Mouse (Mus musculus) embryo, embryonic 10.5 days (tissue): ENCODE measurements around the gene Cxcl17.
"Not testable (repeated sequence)": the region's sequence is repeated elsewhere in the genome, so short reads cannot be mapped to it uniquely, and the experiment has no call there.

Experiments used
- DNase-seq: peaks from one replicate; pipeline ENCODE4 v3.0.0-alpha.2; 2015; ENCODE audit warnings: low spot score

Gene Cxcl17

DNA sequence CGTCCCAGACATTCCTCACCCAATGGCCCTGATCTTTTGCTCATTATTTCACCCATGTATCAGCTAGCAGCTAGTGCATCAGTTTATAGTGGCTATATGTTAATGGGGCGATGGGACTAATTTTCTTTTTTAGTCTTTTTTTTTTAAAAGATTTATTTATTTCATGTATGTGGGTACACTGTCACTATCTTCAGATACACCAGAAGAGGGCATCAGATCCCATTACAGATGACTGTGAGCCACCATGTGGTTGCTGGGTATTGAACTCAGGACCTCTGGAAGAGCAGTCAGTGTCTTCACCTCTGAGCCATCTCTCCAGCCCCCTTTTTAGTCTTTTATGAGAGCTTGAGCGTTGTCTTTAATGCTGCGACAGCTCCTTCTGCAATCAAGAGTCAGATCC lies 13.7 kb upstream of the Cxcl17 start:
- not testable (repeated sequence) for DNase-seq

DNA sequence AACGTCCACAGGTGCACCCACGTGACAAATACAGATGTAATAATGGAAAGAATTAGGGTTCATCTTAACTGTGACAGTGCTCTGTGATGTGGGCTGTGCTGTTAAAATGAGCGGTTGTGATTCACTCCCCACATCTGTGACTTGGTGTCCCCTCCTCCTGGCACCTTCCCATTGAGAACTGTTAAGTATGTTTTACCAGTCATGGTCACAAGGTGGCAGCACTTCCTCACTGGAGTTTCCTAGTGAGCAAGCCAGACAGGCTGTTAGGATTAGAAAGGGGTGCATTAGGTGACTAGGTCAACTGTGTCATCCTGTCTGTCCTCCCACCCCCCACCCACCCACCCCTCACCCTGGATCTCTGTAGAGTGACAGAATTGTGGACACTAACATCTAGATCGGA lies 11.7 kb upstream of the Cxcl17 start:
- DNase-seq = peak; percentile 94

DNA sequence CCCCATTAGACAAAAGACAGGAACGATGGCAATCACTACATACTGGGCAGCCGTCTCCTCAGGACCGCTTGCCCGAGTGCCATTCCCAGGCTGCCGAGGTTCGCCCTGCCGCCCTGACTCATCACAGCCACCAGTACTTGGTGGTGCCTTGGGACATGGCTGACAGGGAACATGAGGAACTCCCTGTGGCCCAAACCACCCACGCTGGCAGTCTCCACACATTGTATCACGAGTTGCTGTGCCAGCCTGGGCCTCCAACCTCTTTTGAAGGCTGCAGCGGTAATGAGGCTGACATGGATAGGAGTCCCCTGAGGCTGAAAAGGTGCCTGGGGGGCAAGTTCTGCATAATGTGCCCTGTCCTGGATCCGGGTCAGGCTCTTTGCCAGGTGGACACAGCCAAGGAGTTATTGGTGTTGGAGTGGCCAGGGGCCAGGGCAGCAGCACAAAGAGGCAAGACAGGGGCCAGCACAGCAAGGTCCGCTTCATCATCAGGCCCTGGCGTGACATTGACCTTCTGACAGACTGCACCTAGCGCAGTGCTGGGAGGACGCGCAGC lies 9.7 kb upstream of the Cxcl17 start:
- no peak for DNase-seq

DNA sequence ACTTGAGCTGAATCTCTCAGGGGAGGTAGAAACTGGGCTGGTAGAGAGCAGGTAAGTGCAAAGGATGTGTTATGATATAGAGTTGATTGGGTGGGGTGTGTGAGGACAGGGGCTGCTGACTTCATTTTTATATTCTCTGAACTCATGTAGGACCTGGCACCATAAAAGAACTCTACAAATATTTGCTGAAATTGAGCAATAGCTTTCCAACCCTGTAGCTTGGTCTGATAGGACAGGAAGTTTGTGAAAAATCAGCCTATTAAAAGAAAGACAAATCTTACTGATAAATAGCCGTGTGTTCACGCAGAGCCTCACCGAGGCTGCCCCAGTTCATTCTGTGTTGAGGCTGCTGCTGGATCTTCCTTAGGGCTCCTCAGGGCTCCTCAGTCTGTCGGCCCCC lies 7.3 kb upstream of the Cxcl17 start:
- DNase-seq = no peak

GRCm38 (mm10) chr7:25419536-25419935 lies 6.8 kb upstream of the Cxcl17 start:
- no peak for DNase-seq

- peak; percentile 55 for DNase-seq
Observed at GRCm38 (mm10) chr7:25417597-25417996, 4.9 kb upstream of the Cxcl17 start.

DNA sequence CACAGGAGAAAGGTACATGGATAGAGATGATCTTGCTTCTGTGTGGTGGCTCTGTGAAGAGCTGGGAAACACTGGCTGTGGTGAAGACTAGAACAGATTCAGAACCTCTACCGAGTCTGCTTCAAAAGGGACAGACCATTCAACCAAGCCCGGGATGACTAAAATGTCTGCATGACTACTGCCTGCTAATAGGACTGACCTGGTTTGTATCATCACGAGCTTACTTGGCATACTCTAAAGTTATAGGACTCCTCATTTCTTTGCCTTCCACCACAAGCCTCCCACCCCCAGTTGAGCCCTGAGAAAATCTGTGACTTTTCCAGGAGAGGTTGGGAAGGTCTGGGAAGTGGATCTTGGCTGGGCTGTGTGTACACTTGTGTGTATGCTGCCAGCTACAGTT lies 825 bp downstream of the Cxcl17 start:
- no peak for DNase-seq

- no peak for DNase-seq
Observed at GRCm38 (mm10) chr7:25410969-25411615, 1.6 kb downstream of the Cxcl17 start.

DNA sequence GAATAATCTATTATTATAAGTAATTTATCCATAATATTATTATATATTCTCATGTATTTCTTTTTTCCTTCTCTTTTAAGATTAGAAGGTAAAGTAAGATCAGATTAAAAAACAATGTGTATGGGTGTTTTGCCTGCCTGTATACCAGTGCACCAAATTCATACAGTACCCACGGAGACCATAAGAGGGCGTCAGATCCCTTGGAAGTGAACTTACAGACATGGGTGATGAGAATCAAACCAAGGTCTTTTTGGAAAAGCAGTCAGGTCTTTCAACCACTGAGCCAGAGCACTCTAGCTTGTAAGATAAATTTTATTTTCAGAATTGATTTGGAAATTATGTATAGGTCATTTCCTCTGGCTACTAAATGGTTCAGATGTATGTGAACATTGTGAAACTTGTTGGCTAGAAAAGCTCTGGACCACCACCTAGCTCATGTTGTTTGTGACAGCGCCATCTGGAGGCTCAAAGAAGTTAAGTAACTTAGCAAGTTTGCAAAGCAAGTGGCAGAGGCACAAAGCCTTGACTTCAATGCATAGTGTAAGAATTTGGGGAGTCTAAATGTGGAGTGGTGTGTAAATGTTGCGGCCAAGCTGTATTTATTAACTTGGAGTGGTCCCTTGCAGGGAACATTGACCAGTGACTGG lies 3.4 kb downstream of the Cxcl17 start:
- DNase-seq = peak; percentile 59

DNA sequence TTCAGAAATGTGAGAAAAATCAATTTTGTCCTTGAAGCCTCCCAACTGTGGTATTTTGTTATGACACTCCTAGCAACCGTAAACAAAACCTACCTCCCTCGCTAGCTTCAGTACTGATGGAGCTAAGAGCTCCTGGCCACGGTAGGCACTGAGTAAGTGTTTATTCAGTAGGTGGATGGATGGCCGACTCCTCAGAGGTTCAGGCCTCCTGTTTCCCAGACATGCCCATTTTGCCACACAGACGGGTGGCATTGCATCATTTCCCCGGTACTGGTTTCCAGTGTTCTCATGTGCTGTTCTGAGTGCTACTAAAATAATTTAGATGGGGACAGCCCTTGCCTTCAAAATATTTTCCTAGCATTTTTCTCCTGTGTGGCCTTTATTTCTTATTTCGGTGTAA lies 6.2 kb downstream of the Cxcl17 start:
- DNase-seq = no peak

- peak; percentile 74 for DNase-seq
Observed at GRCm38 (mm10) chr7:25402671-25403101, 10.0 kb downstream of the Cxcl17 start.

DNA sequence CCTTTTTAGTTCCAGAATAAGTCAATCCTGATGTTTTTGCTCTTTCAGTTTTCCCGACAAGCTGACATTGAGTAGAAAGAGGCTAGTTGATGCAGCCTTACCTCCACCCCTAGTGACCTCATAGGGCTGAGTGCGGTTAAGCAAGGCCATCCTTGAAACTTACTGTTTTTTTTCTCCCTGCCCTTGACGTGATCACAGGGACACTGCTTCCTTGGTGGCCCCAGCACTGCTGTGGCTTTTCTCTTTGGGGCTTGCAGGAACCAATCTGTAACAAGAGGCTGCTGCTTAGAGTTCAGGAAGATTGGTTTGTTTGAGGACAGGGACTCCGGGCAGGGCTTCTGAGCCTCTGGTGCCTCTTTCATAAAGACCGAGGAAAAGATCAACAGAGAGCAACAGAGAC lies 10.7 kb downstream of the Cxcl17 start:
- DNase-seq = no peak

GRCm38 (mm10) chr7:25401551-25401950 lies 11.1 kb downstream of the Cxcl17 start:
- peak; percentile 67 for DNase-seq

- not testable (repeated sequence) for DNase-seq
Observed at GRCm38 (mm10) chr7:25399028-25399427, 13.7 kb downstream of the Cxcl17 start.

DNA sequence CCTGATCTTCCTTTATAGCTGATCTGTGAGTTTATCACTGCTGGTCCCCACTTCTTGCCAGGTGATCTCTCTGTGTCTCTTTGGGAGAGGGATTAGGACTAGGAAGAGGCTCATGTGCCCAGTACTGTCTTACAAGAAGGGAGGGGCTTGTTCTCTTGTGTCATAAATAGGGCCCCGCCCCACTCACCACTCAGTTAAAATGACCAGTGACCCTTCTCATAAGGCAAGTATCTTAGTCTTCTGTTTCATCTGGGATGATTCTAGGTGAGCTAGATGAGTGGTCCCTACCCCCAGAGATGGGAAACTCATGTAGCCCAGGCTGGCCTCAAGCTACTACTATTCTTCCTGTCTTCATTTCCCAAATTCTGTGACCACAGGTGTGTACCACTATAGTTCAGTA lies 14.1 kb downstream of the Cxcl17 start, which contains the start of gene Lipe:
Gene Lipe (minus strand): TSS at position 101 of the 400 bp plus-strand sequence.
- DNase-seq = no peak

DNA sequence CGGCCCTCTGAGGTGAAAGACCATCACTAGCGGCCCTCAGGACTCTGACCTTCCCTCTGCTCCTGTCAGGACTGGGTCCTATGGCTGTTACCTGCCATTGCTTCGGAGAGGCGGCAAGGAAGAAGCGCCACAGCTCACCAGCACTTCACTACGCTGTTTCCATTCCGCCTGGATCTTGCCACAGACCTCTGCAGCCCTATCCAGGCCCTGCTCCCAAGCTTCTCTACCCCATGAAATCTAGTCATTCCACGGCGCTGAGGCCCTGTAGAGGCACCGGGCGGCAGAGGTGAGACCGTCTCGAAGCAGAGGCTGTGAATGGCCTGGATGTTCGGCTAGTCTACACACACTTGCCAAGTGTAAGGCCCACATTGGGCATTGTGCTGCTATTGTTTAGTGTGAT lies 16.1 kb downstream of the Cxcl17 start:
- DNase-seq = no peak

GRCm38 (mm10) chr7:25395558-25396521 lies 16.8 kb downstream of the Cxcl17 start:
- DNase-seq = peak; percentile 95

- DNase-seq = no peak
Observed at GRCm38 (mm10) chr7:25395186-25395557, 17.5 kb downstream of the Cxcl17 start.

GRCm38 (mm10) chr7:25394754-25395153 lies 17.9 kb downstream of the Cxcl17 start:
- no peak for DNase-seq

DNA sequence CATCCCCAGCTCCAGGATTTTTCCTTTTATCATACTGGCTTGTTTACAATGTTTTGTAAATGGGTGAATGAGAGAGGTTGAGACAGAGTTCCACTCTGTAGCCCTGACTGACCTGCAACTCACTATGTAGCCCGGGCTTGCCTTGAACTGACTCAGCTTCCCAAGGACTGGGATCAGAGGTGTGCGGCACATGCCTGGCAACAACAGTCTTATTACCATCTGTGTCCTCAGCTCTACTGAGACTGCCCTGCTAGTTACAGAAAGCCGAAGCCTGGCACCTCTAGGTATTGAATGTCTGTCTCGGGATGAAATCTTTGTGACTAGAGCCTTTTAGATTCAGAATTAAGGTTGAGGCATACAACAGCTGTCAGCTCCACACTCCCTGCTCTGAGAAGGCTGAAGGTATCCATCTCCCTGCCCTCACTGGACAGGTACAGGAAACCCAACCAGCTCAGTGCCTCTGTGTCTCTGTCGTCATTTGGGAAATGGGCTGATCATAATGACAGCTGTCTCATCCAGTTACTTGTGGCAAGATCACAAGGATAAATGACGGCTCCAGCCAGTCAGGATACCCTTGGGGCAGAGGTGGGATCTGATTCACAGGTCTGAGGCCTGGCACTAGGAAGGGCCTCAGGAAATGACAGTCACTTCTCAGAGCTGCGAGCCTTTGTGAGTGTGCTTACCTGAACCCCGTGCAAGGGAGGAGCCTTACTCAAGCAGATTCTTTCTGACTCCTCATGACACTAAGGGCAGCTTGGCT lies 19.1 kb downstream of the Cxcl17 start:
- no peak for DNase-seq

DNA sequence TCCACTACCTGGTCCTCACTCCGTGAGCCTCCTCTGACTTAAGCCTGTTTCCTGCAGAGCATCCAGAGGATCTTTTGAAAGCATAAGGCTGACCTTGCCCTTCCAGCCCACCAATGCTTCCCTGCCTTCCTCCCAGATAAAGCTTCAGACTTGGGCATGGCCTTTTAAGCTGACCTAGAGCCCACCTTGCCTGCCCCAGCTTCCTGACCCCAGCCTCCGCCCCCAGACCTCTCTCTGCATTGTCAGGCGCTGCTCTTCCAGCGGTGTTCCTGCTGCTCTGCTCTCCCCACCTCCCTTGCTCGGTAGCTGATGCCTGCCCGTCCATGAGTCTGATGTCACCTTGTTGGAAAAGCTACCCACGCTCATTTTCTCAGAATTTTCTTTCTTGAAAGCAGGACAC lies 19.8 kb downstream of the Cxcl17 start:
- DNase-seq = no peak
